Mouse (Mus musculus) E14TG2a.4 (cell line): ENCODE results near the gene Btbd16.

Experiments
- CTCF ChIP-seq: conservative IDR thresholded peaks from 2 replicates; pipeline ENCODE4 v1.5.1; 2014; ENCODE audit warnings: low read length
- NANOG ChIP-seq: IDR thresholded peaks from 2 replicates; pipeline ENCODE4 v1.6.1; 2014; ENCODE audit warnings: borderline replicate concordance, low read length, mixed read lengths
- POU5F1 ChIP-seq: IDR thresholded peaks from 2 replicates; pipeline ENCODE4 v1.6.1; 2014; ENCODE audit warnings: low read length, borderline replicate concordance

GRCm38 (mm10) chr7:130788950-130789349, 15.1 kb downstream of the Btbd16 start:
- TF ChIP-seq CTCF (no peak), NANOG (no peak), POU5F1 (no peak)
